9 mouse cellular contexts compared by ENCODE assay signal in genomic region chr19:43920453-43921300, GRCm38 (mm10). TPM values are rescaled to one million over a fixed set of nuclear protein-coding genes. Genes with fewer than 3 reads are reported as not detected.
DNase-seq lines count a peak whose midpoint lies in the region; ATAC-seq and TF ChIP-seq lines count a peak whose summit lies in the region.
"Had no signal": no experiment of that assay in that cellular context is flagged by ENCODE, and none has a peak within 500 bp of the region (broad histone marks: within the 10 kb centered on the region; RNA-seq: fewer than 3 reads in every experiment).

No protein-coding gene starts in this region.

- intact Hi-C loops in left cerebral cortex, postnatal 10 days (cut with DNase I): no loop called here

- H3K36me3 ChIP-seq in embryonic facial prominence, embryonic 11.5 days (replicated peaks; ENCODE audit: control insufficient read depth, insufficient read depth, low read depth, low read length): no peaks in the 10 kb centered on the region
- no peaks in the 10 kb centered on the region for H3K36me3 ChIP-seq in kidney, adult 2 months (ENCODE audit: control insufficient read depth, insufficient read depth, low read length)
- H3K36me3 ChIP-seq in macrophage (ENCODE audit: inconsistent target): peaks cover 4% of the 10 kb centered on the region; the same call in 1 of the 2 replicates

- TF ChIP-seq POLR2A in bone marrow, adult 2 months (IDR thresholded peaks at IDR 0.05; ENCODE audit: borderline replicate concordance, control insufficient read depth, low read depth, low read length): no peak
- TF ChIP-seq POLR2A in kidney, adult 2 months (IDR thresholded peaks at IDR 0.05; ENCODE audit: low read depth, low read length): no peak

- H3K4me1 ChIP-seq in bone marrow, adult 2 months (ENCODE audit: control insufficient read depth, insufficient read depth, low read length): no peaks in the 10 kb centered on the region
- no peaks in the 10 kb centered on the region; the same call in 1 of the 2 replicates for H3K4me1 ChIP-seq in embryonic facial prominence, embryonic 11.5 days (ENCODE audit: control insufficient read depth, insufficient read depth, low read length)
- H3K4me1 ChIP-seq in kidney, adult 2 months (ENCODE audit: control insufficient read depth, insufficient read depth, low read length): 0 out of 2 replicates have a peak, but pooled peaks cover 10% of the 10 kb centered on the region

- no peak overlapping the region; the same call in 1 of the 2 replicates for H3K4me2 ChIP-seq in embryonic facial prominence, embryonic 11.5 days (ENCODE audit: low read depth, low read length)

- no peak for TF ChIP-seq CTCF in bone marrow, adult 2 months (IDR thresholded peaks at IDR 0.05; ENCODE audit: control insufficient read depth, insufficient read depth, low read length)
- TF ChIP-seq CTCF in kidney, adult 2 months (conservative IDR thresholded peaks at IDR 0.05; ENCODE audit: insufficient read depth, insufficient read length, low read depth, low read length): no peak

- WGBS in bone marrow, adult 2 months: 57% methylated on average over 32 of the region's 32 CpGs
- WGBS in embryonic facial prominence, embryonic 11.5 days: 8% methylated on average over 30 of the region's 32 CpGs
- 38% methylated on average over 32 of the region's 32 CpGs for WGBS in kidney, adult 2 months
- WGBS in macrophage (ENCODE audit: missing documents): 69% methylated on average over 32 of the region's 32 CpGs

- 0 out of 2 replicates have a peak overlapping the region, but pooled peaks have one; percentile 17 for H3K27ac ChIP-seq in bone marrow, adult 2 months (ENCODE audit: control insufficient read depth, insufficient read depth, low read depth, low read length, poor library complexity)
- H3K27ac ChIP-seq in embryonic facial prominence, embryonic 11.5 days (replicated peaks; ENCODE audit: low read depth, low read length): no peak overlapping the region
- H3K27ac ChIP-seq in kidney, adult 2 months (ENCODE audit: insufficient read depth, low read depth, low read length): no peak overlapping the region
- peak overlapping the region; percentile 34 for H3K27ac ChIP-seq in macrophage

- DNase-seq in embryonic facial prominence, embryonic 11.5 days (ENCODE audit: low spot score): peak; percentile 23
- DNase-seq in kidney, adult 2 months: peak; percentile 63
- no peak for DNase-seq in spleen, postnatal 36 days (ENCODE audit: low spot score in 2 of 2)
- no peak for DNase-seq in left cerebral cortex, postnatal 10 days (ENCODE audit: extremely low spot score in 1 of 2, low spot score in 2 of 2)
- DNase-seq in urinary bladder, postnatal 25 days (ENCODE audit: low spot score): no peak
- DNase-seq in retina, postnatal 1 day: no peak
- DNase-seq: adrenal gland, adult 8-10 months had no signal

- H3K79me2 ChIP-seq in macrophage (ENCODE audit: inconsistent target): peaks cover 42% of the 10 kb centered on the region

- peak overlapping the region; percentile 4 for H3K4me3 ChIP-seq in bone marrow, adult 2 months (replicated peaks; ENCODE audit: control insufficient read depth, low read depth, low read length)
- no peak overlapping the region for H3K4me3 ChIP-seq in embryonic facial prominence, embryonic 11.5 days (ENCODE audit: low read depth, low read length)
- peak overlapping the region; percentile 31 for H3K4me3 ChIP-seq in kidney, adult 2 months (ENCODE audit: insufficient read depth, low read depth, low read length)
- H3K4me3 ChIP-seq in macrophage (ENCODE audit: inconsistent target): peak overlapping the region; percentile 15; the same call in 1 of the 2 replicates

- ATAC-seq in embryonic facial prominence, embryonic 11.5 days (replicated peaks; ENCODE audit: insufficient number of reproducible peaks, low FRiP score, low TSS enrichment, low read depth): no peak

- H3K27me3 ChIP-seq in embryonic facial prominence, embryonic 11.5 days (ENCODE audit: control insufficient read depth, insufficient read depth, low read length): no peaks in the 10 kb centered on the region
- H3K27me3 ChIP-seq in kidney, adult 2 months (replicated peaks; ENCODE audit: control insufficient read depth, insufficient read depth, low read length): no peaks in the 10 kb centered on the region

- H3K9ac ChIP-seq in embryonic facial prominence, embryonic 11.5 days (replicated peaks; ENCODE audit: low read length): no peak overlapping the region

- H3K9me3 ChIP-seq in embryonic facial prominence, embryonic 11.5 days (replicated peaks; ENCODE audit: control insufficient read depth, low read length): no peaks in the 10 kb centered on the region; the same call in 1 of the 2 replicates

RNA-seq across cellular contexts. Expression of gene Dnmbp, which starts 19.3 kb away (rescaled TPM):
- 2.7 and 6.1 TPM in 2 replicates for polyA plus RNA-seq in bone marrow, adult 2 months (2011; ENCODE audit: insufficient read depth, insufficient read length, low replicate concordance, missing spikeins)
- polyA plus RNA-seq in embryonic facial prominence, embryonic 11.5 days (2014; fragmentation: Nextera tagmentation; extraction: Ambion mirVana): 15.7 and 17.3 TPM in 2 replicates
- 13.9 and 15.5 TPM in 2 replicates for polyA plus RNA-seq in kidney, adult 2 months (2012; rRNA removed)
- total RNA-seq in macrophage (2018; cell fraction: chromatin; rRNA removed): 10 to 100 TPM; 11.2 to 85.0 (median 41.0) TPM
- total RNA-seq in macrophage (2018; cell fraction: cytosol; rRNA removed): 10 to 100 TPM in 12 of 26 experiments, 1 to 10 TPM in 14; 2.1 to 18.6 (median 9.3) TPM
- 10 to 100 TPM in 20 of 26 experiments, 1 to 10 TPM in 6; 5.9 to 56.9 (median 19.8) TPM for total RNA-seq in macrophage (2018; cell fraction: nucleus; rRNA removed)
- polyA plus RNA-seq in macrophage (2018): 10.0 to 13.6 TPM (median 12.2 TPM) in 3 replicates
- total RNA-seq in left cerebral cortex, postnatal 10 days (2021): 10 to 100 TPM in 1 of 2 experiments, 1 to 10 TPM in 1; 9.5 to 10.7 TPM

Comparison
In these comparisons a context has a peak if more than half of its experiments do, and no peak if none do; other contexts are left out.
1. H3K27ac ChIP-seq: peak in bone marrow, adult 2 months (single experiment) and macrophage (single experiment); none in embryonic facial prominence, embryonic 11.5 days (single experiment) and kidney, adult 2 months (single experiment).
2. DNase-seq: peak in embryonic facial prominence, embryonic 11.5 days (single experiment) and kidney, adult 2 months (single experiment); none in spleen, postnatal 36 days (0 of 2), left cerebral cortex, postnatal 10 days (0 of 2), urinary bladder, postnatal 25 days (single experiment) and retina, postnatal 1 day (single experiment).